Mouse (Mus musculus) gonadal fat pad, adult 2 months (tissue): Measurements from ENCODE around the gene Gngt2. TPM values are rescaled to one million over a fixed set of nuclear protein-coding genes. Genes with fewer than 3 reads are reported as not detected.

Source experiments
- DNase-seq: peaks from one replicate; pipeline ENCODE4 v3.0.0-alpha.2; 2012; ENCODE audit warnings: low read depth
- polyA plus RNA-seq: library from polyadenylated mRNA; depleted of rRNA; stranded (reverse); fragments of >200 nt; gene quantifications from 2 replicates; pipeline ENCODE4 v1.2.3, GENCODE M21; 2012

The Gngt2 gene
- polyA plus RNA-seq, 1 experiment, result 12.0 TPM

DNA sequence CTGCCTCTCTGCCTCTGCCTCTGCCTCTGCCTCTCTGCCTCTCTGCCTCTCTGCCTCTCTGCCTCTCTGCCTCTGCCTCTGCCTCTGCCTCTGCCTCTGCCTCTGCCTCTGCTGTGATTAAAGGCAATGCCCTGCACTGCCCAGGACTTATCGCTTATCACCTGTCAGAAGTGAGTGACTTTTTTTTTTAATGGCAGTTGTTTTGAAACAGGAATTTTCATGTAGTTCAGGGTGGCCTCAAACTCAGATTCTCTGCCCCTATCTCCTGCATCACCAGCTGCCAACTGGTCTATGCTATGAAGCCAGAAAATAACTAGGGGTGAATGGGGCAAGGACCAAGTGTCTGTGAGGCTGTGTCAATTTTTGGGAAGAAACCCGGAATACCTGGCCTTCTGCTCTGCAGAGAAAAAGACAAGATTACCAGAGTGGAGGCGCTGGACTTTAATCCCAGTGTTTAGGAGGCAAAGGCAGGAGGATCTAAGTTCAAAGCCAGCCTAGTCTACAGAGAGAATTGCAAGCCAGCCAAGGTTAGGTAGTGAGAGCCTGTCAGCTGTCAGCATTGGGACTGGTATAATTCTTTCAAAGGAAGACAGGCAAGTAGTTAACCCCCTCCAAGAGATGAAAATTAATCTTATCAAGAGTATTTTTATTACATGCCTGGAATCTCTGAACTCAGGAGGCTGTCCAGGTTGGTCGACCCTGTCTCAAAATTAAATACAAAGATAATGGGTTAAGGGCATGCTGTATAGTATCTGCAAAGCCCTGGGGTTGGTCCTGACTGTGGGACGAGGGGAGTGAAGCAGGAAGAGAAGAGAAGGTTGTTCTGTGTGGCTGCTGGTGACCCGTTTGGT lies 10.5 kb upstream of the Gngt2 start:
- no peak for DNase-seq

- DNase-seq, result no peak
Measured at GRCm38 (mm10) chr11:95827168-95827447, 9.9 kb upstream of the Gngt2 start.

GRCm38 (mm10) chr11:95827464-95828085 lies 9.4 kb upstream of the Gngt2 start:
- DNase-seq, result no peak

GRCm38 (mm10) chr11:95828181-95828964 lies 8.6 kb upstream of the Gngt2 start:
- no peak for DNase-seq

DNA sequence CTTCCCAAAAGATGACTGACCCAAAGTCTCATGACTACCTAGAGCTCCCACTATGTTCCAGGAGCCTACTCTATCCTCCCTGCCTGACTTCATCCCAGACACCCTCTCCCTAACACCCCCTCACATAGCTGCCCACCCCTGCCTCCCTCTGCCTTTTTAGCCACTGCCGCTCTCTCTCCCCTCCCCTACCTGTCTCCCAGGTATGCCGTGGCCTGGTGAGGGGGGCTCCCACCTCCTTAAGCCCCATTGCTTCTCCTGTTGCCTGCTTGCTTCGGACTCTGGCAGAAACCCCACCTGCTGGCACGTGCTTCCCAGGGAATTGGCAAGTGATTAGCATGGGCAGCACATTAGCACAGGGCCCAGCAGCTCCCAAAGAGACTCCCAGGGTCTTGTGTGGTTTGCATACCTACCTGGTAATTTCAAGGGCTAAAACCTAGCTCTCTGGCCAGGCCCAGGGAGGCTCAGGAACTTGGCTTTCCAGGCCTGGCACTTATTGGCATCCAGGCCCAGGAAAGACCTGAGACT lies 7.4 kb upstream of the Gngt2 start:
- no peak for DNase-seq

- DNase-seq, result no peak
Measured at GRCm38 (mm10) chr11:95830411-95831275, 6.4 kb upstream of the Gngt2 start.

DNA sequence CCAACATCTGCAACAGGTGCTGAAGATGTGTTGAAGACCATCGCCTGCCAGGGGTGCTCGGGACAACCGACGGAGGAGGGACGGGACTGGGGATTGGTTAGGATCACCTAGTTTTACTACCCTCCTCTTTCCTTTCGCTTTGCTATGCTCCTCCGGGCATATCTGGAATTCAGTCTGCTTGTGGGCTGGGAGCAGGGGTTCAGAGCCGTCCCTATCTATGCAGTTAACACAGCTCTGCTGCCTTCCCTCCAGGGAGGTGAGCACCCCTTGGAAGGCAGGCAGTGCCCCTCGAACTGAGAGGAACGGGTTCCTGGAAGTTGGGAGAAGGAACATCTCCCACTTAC lies 5.8 kb upstream of the Gngt2 start:
- no peak for DNase-seq

DNA sequence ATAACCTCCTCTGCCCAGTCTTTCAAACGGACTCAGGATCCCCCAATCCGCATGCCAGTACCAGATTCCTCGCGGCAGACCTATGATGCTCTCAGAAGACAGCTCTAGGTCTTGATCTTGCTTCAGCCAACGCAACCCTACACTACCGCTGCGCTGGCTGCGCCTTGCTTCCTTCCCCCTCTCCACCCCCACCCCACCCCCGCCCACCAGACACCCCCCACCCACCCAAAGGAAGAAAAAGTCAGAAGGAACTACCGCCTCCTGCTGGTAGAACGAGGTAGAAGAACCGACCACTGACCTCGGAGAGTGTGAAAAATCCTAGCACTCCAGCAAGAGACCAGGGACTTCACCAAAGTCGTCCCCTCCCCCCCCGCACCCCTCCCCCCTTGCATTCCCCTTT lies 5.4 kb upstream of the Gngt2 start:
- no peak for DNase-seq

- DNase-seq, result no peak
Measured at GRCm38 (mm10) chr11:95832129-95833005, 4.6 kb upstream of the Gngt2 start.

GRCm38 (mm10) chr11:95833006-95833570 lies 3.9 kb upstream of the Gngt2 start:
- no peak for DNase-seq

GRCm38 (mm10) chr11:95833631-95834142 lies 3.3 kb upstream of the Gngt2 start:
- DNase-seq, result no peak

DNA sequence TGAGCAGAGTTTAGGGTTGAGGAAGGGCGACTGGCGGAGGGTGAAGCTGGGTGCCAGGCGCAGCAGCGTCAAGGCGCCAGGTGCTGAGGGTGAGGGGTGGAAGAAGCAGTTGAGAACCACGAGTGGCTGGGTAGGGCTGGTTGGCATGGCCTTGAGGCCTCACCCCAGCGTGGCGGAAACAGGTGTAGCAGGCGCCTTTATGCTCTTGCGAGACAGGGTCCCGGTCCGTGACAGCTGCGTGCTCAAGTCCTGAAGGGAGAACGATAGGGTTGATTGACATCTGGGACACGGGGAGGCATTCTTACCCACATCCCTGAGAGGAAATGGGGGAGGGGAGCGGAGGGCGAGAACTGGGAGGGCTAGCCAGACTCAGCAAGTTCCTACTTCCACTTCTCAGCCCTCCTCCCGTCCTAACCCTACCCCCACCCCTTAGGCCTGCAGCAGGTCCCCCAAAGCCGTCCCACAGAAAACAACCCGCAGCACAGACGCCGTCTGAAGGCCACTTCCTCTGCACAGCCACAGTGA lies 2.8 kb upstream of the Gngt2 start:
- DNase-seq, result no peak

GRCm38 (mm10) chr11:95834742-95835710 lies 2.0 kb upstream of the Gngt2 start:
- DNase-seq, result no peak

- DNase-seq, result no peak
Measured at GRCm38 (mm10) chr11:95835832-95836231, 1.2 kb upstream of the Gngt2 start.

DNA sequence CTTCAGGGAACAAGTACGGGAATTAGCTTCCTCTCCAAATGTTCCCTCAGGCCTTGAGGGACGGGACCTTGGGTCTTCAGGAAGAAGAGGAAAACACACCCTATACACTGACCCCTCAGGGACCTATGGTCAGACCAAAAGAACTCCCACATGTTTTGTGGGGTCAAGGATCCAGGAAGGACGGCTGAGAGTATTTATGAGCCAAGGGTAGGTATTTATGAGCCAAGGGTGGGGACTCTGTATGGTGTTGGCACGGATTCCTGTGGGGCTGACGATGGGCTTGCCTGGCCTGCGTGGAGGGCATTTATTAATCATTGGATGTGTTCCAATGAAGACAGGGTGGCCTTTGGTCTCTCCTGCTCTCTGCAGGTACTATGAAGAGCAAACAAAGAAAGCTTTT lies 583 bp upstream of the Gngt2 start:
- DNase-seq, result no peak

GRCm38 (mm10) chr11:95838598-95838997 lies 1.6 kb downstream of the Gngt2 start:
- DNase-seq, result no peak

DNA sequence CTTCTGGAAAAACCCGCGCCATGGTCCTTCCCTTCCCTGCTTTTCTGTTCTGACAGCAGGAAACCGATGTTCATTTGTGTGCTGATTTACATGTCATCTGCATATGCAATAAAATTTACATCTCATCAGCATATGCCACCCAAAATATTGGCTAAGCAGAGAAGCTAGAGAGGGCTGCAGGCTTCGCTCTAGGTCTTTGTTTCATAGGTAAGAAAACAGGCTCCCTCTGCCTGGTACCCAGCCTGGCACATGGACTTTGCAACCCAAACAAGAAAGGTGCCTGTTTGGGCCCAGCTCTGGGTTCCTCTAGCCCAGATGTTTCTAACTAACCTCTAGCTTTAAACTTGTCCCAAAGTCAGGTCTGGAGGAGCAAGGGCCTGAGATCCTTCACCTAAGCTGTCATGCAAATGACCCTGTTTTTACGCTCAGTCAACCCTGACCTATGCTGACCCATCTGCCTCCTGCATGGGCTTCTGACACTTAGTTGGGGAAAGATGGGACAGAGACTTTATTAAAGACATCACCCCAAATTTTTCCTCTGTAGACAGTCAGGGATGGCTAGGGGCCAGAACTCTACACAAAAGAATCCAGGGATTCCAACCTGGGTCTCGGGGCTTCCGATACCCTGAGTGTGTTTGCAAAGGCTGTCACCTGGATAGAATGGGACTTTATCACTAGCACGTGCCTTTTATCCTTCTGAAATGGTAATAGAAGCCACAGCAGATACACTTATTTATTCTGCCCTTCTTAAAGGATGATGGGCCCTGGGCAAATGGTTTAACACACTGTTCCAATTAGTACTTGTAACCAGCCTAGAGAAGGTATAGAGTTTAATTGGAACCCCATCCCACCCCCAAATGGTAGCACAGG lies 2.2 kb downstream of the Gngt2 start:
- no peak for DNase-seq
